Mouse (Mus musculus) heart, embryonic 15.5 days (tissue): ENCODE measurements at regions not wholly inside any gene's neighbourhood (a gene's known extent, or its start where the extent isn't known, plus 50 kb on each side); places are given as distances from the start of the nearest gene placed in this dataset.
"Not testable (repeated sequence)": the region's sequence is repeated elsewhere in the genome, so short reads cannot be mapped to it uniquely, and the experiment has no call there.

ENCODE experiments used
- ATAC-seq: fragments of 200-750 bp; cut with Nextera tagmentation; replicated peaks from 2 replicates; pipeline ENCODE4 v1.8.0; 2017; ENCODE audit warnings: low read depth, moderate TSS enrichment; ENCODE audit not compliant: insufficient number of reproducible peaks, insufficient read depth, low FRiP score
- H3K27ac ChIP-seq: fragments of 300-500 bp; sonication (generic); 2 replicates; pipeline ENCODE4 v1.5.1; 2015; ENCODE audit warnings: mild to moderate bottlenecking, inconsistent platforms
- H3K27me3 ChIP-seq: fragments of 300-500 bp; sonication (generic); 2 replicates; pipeline ENCODE4 v1.6.1; 2015; ENCODE audit warnings: inconsistent platforms
- H3K36me3 ChIP-seq: fragments of 300-500 bp; sonication (generic); 2 replicates; pipeline ENCODE4 v1.6.1; 2015; ENCODE audit warnings: mild to moderate bottlenecking, inconsistent platforms
- H3K4me1 ChIP-seq: fragments of 300-500 bp; sonication (generic); replicated peaks from 2 replicates; pipeline ENCODE4 v1.6.1; 2015; ENCODE audit warnings: inconsistent platforms
- H3K4me2 ChIP-seq: fragments of 300-500 bp; sonication (generic); 2 replicates; pipeline ENCODE4 v1.6.1; 2015; ENCODE audit warnings: inconsistent platforms, mild to moderate bottlenecking, moderate library complexity
- H3K4me3 ChIP-seq: fragments of 300-500 bp; sonication (generic); 2 replicates; pipeline ENCODE4 v1.5.1; 2015; ENCODE audit warnings: mild to moderate bottlenecking, inconsistent platforms
- H3K9ac ChIP-seq: fragments of 300-500 bp; sonication (generic); 2 replicates; pipeline ENCODE4 v1.6.1; 2015; ENCODE audit warnings: mild to moderate bottlenecking, inconsistent platforms
- H3K9me3 ChIP-seq: fragments of 300-500 bp; sonication (generic); replicated peaks from 2 replicates; pipeline ENCODE4 v1.6.1; 2016; ENCODE audit warnings: inconsistent platforms
- WGBS: fragments of 180-500 bp; shearing (Covaris S2); methylation state at CpG from one replicate; pipeline ENCODE4 v1.1.7; 2015; ENCODE audit warnings: mixed read lengths; 5-methylcytosine and 5-hydroxymethylcytosine counted together

GRCm38 (mm10) chr3:21803886-21804285 is 272.6 kb upstream of the Tbl1xr1 start:
- H3K36me3 ChIP-seq, H3K9ac ChIP-seq, H3K27ac ChIP-seq, H3K4me3 ChIP-seq, H3K27me3 ChIP-seq, H3K4me1 ChIP-seq, H3K9me3 ChIP-seq, H3K4me2 ChIP-seq, ATAC-seq: not testable (repeated sequence)
- 79% methylated on average over 2 of the region's 2 CpGs for WGBS

GRCm38 (mm10) chr3:21806494-21807157 is 269.8 kb upstream of the Tbl1xr1 start:
- WGBS: 81% methylated on average over 2 of the region's 2 CpGs
- no peak overlapping the region for H3K27ac ChIP-seq
- no peak for ATAC-seq
- H3K9me3 ChIP-seq: no peaks in the 10 kb centered on the region
- no peaks in the 10 kb centered on the region for H3K27me3 ChIP-seq
- H3K9ac ChIP-seq: no peak overlapping the region
- H3K4me3 ChIP-seq: no peak overlapping the region
- H3K4me2 ChIP-seq: no peak overlapping the region
- H3K36me3 ChIP-seq: no peaks in the 10 kb centered on the region
- peaks cover 6% of the 10 kb centered on the region for H3K4me1 ChIP-seq

DNA sequence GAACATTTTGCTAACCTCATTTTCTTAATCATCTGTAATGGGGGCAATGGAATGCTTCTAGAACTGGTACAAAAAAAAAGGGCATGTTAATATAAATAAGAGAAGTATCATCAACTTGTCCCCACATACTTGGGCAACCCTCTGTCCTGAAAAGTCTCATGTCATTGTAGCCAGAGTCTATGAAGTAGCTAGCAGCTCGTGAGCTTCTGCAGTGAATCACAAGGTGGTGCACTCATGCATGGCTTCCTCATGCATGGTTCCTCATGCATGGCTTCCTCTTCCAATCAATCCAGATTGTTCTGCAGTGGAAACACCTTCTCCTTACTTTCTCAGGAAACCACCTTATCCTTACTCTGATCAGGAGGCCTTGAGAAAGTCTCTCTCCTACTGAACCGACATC is 267.9 kb upstream of the Tbl1xr1 start:
- no peak for ATAC-seq
- H3K27ac ChIP-seq: no peak overlapping the region
- 61% methylated on average over 2 of the region's 2 CpGs for WGBS

GRCm38 (mm10) chr3:21809769-21810470 is 266.5 kb upstream of the Tbl1xr1 start:
- H3K27ac ChIP-seq: no peak overlapping the region
- ATAC-seq: no peak
- no peak overlapping the region for H3K4me3 ChIP-seq
- 15% methylated on average over 2 of the region's 2 CpGs for WGBS
- H3K36me3 ChIP-seq: no peaks in the 10 kb centered on the region
- no peak overlapping the region for H3K4me2 ChIP-seq
- H3K4me1 ChIP-seq: peaks cover 6% of the 10 kb centered on the region
- H3K9ac ChIP-seq: no peak overlapping the region
- no peaks in the 10 kb centered on the region for H3K9me3 ChIP-seq
- no peaks in the 10 kb centered on the region for H3K27me3 ChIP-seq

More for the DNA sequence above, 267.9 kb upstream of the Tbl1xr1 start:
- Histone ChIP-seq H3K4me3 (no peak overlapping the region), H3K36me3 (no peaks in the 10 kb centered on the region), H3K27me3 (no peaks in the 10 kb centered on the region), H3K9me3 (no peaks in the 10 kb centered on the region), H3K4me1 (peaks cover 6% of the 10 kb centered on the region), H3K4me2 (no peak overlapping the region), H3K9ac (no peak overlapping the region)

- H3K27ac ChIP-seq: no peak overlapping the region
- H3K4me3 ChIP-seq: no peak overlapping the region
- no peak overlapping the region for H3K9ac ChIP-seq
- H3K4me1 ChIP-seq: peaks cover 10% of the 10 kb centered on the region
- no peaks in the 10 kb centered on the region for H3K9me3 ChIP-seq
- 63% methylated on average over 1 of the region's 1 CpGs for WGBS
- H3K4me2 ChIP-seq: no peak overlapping the region
- no peak for ATAC-seq
- no peaks in the 10 kb centered on the region for H3K27me3 ChIP-seq
- H3K36me3 ChIP-seq: no peaks in the 10 kb centered on the region
These were observed 263.1 kb upstream of the Tbl1xr1 start for GRCm38 (mm10) chr3:21813401-21813800.

DNA sequence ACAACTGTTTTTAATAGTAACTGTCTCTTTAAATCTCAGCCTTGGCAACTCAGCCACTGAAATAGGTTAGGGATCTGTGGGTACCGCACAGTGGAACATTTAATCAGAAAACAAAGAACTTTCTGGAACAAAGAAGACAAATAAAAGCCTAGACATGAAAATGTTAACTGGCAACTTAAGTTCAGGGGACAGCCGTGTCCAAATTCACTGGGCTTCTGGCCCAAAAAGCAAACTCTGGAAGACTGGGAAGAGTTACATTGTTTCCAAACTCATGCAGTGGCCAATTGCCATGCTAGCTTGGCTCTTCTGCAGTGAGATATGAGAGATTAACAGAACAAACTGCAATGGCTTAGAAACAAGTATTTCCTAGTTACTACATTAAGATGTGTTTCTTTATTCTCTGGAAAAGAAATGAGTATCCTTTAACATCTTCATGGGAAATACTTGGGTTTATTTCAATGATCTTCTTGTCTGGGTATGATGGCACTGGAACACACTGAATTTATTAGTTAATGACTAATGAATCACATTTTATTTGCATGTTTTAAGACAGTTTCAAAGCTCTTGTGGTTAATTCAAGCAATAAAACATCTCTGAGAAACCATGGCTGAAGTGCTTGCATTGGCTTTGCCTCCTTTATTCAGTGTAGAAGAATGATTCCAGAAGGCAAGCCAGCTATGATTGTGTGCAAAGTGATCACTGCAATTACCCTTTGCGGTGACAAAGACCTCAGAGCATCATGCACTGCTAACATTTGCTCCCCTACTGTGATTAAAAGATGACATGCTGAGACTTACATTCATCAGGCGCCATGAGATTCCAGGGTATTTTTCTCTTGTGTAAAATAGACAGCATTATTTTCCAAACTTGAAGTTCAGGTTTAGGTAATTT is 259.2 kb upstream of the Tbl1xr1 start:
- Histone ChIP-seq H3K36me3 (no peaks in the 10 kb centered on the region), H3K27ac (no peak overlapping the region)
- no peak for ATAC-seq

GRCm38 (mm10) chr3:21819030-21819429 is 257.4 kb upstream of the Tbl1xr1 start:
- Histone ChIP-seq H3K27me3 (no peaks in the 10 kb centered on the region), H3K9ac (no peak overlapping the region), H3K4me3 (no peak overlapping the region), H3K9me3 (no peaks in the 10 kb centered on the region), H3K27ac (no peak overlapping the region), H3K36me3 (no peaks in the 10 kb centered on the region), H3K4me2 (no peak overlapping the region), H3K4me1 (peaks cover 22% of the 10 kb centered on the region)
- ATAC-seq: no peak
- WGBS: 32% methylated on average over 4 of the region's 4 CpGs

More for the DNA sequence above, 259.2 kb upstream of the Tbl1xr1 start:
- Histone ChIP-seq H3K27me3 (no peaks in the 10 kb centered on the region), H3K9ac (no peak overlapping the region), H3K4me3 (no peak overlapping the region), H3K9me3 (no peaks in the 10 kb centered on the region), H3K4me2 (no peak overlapping the region), H3K4me1 (peaks cover 22% of the 10 kb centered on the region)
- 68% methylated on average over 4 of the region's 4 CpGs for whole genome bisulfite sequencing

DNA sequence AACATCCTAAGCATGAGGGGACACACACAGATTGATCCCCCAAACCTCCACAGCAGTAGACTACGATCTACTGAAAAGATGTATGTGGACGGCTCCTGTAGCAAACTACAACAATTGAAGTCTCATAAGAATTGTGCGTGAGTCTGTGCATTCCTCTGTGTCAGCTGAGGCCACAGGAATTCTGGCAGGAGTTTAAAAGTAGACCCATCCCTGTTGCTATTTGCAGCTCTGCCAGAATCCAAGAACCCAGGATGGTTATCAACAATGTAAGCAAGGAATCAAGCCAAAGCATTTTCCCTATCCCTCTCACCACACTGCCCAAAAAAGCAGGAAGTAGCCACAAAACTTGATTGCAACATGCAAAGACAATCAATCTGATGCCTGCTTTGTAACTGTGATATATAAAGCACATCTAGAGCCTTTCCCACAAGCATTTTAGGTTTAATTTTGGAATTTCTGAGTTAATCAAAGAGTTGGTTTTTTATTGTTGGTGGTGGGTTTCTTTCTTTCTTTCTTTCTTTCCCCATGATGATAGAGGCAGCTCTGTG is 256.3 kb upstream of the Tbl1xr1 start:
- Histone ChIP-seq H3K4me1 (peaks cover 22% of the 10 kb centered on the region), H3K4me2 (no peak overlapping the region), H3K4me3 (no peak overlapping the region), H3K9me3 (no peaks in the 10 kb centered on the region), H3K27me3 (no peaks in the 10 kb centered on the region), H3K36me3 (no peaks in the 10 kb centered on the region), H3K9ac (no peak overlapping the region), H3K27ac (peak overlapping the region; percentile 53; the same call in 1 of the 2 replicates)
- no peak for ATAC-seq
- 35% methylated on average over 3 of the region's 3 CpGs for WGBS

DNA sequence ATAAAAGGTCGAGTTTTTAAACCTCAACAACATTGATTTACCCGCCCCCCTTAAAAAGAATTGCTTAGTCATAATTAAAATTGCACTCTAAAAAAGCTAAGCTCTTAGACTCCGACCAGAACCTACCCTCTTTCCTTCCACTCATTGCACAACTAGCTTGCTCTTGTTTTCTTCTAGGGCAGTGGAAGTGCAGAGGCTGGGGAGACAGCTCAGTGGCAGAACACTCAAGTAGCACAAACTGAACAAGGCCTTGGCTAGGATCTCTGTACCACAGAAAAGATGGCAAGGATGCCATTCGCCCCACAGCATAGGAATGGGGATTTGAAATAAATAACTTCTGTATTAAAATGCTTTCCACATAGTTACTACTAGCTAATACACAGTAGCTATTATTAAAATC is 253.8 kb upstream of the Tbl1xr1 start:
- no peaks in the 10 kb centered on the region for H3K9me3 ChIP-seq
- WGBS: 86% methylated on average over 4 of the region's 4 CpGs
- no peak overlapping the region for H3K4me3 ChIP-seq
- H3K9ac ChIP-seq: no peak overlapping the region
- H3K27ac ChIP-seq: no peak overlapping the region
- ATAC-seq: no peak
- H3K27me3 ChIP-seq: no peaks in the 10 kb centered on the region
- H3K36me3 ChIP-seq: no peaks in the 10 kb centered on the region
- no peak overlapping the region for H3K4me2 ChIP-seq
- H3K4me1 ChIP-seq: peaks cover 19% of the 10 kb centered on the region

- Histone ChIP-seq H3K27ac (no peak overlapping the region), H3K9ac (no peak overlapping the region), H3K36me3 (no peaks in the 10 kb centered on the region), H3K4me2 (no peak overlapping the region), H3K9me3 (no peaks in the 10 kb centered on the region), H3K27me3 (no peaks in the 10 kb centered on the region), H3K4me3 (no peak overlapping the region), H3K4me1 (peaks cover 19% of the 10 kb centered on the region)
- WGBS: 69% methylated on average over 4 of the region's 4 CpGs
- ATAC-seq: no peak
These were observed 253.1 kb upstream of the Tbl1xr1 start for GRCm38 (mm10) chr3:21823331-21823730.
